Mouse (Mus musculus) MEL (cell line): ENCODE measurements around the gene F10.

Source experiments
- BHLHE40 ChIP-seq: IDR thresholded peaks from 2 replicates; pipeline ENCODE4 v1.6.1; 2012; ENCODE audit warnings: low read depth, mild to moderate bottlenecking, inconsistent platforms, low read length, improper control_type of control experiment, borderline replicate concordance
- CTCF ChIP-seq, 3 experiments: IDR thresholded peaks in 2 of 3; conservative IDR thresholded peaks in 1 of 3; 2 replicates each; pipeline ENCODE4 v1.5.1; 2011 to 2012; ENCODE audit warnings: low read length in 3 of 3, low read depth in 2 of 3, mild to moderate bottlenecking in 2 of 3, improper control_type of control experiment in 1 of 3, inconsistent platforms in 1 of 3, mixed read lengths in 1 of 3, moderate library complexity in 1 of 3; ENCODE audit not compliant: control insufficient read depth in 1 of 3, insufficient read depth in 1 of 3, poor library complexity in 1 of 3, severe bottlenecking in 1 of 3
- E2F4 ChIP-seq: IDR thresholded peaks from 2 replicates; pipeline ENCODE4 v1.6.1; 2011; ENCODE audit warnings: low read depth, low read length, improper control_type of control experiment, borderline replicate concordance
- EP300 ChIP-seq, 2 experiments: IDR thresholded peaks; 2 replicates each; pipeline ENCODE4 v1.6.1; 2011; ENCODE audit warnings: improper control_type of control experiment in 2 of 2, low read length in 2 of 2, low read depth in 1 of 2, mild to moderate bottlenecking in 1 of 2
- ETS1 ChIP-seq: IDR thresholded peaks from 2 replicates; pipeline ENCODE4 v1.6.1; 2012; ENCODE audit warnings: low read depth, mild to moderate bottlenecking, inconsistent platforms, low read length, improper control_type of control experiment, moderate library complexity
- GABPA ChIP-seq: IDR thresholded peaks from 2 replicates; pipeline ENCODE4 v1.6.1; 2012; ENCODE audit warnings: low read depth, mild to moderate bottlenecking, inconsistent platforms, low read length, improper control_type of control experiment, moderate library complexity
- MAZ ChIP-seq: IDR thresholded peaks from 2 replicates; pipeline ENCODE4 v1.6.1; 2012; ENCODE audit warnings: low read depth, mild to moderate bottlenecking, inconsistent platforms, low read length, improper control_type of control experiment
- MYB ChIP-seq: IDR thresholded peaks from 2 replicates; pipeline ENCODE4 v1.6.1; 2011; ENCODE audit warnings: mild to moderate bottlenecking, low read depth, low read length, improper control_type of control experiment
- POLR2A ChIP-seq, 2 experiments: IDR thresholded peaks; 2 replicates each; pipeline ENCODE4 v1.6.1; 2011 to 2012; ENCODE audit warnings: low read length in 2 of 2, mild to moderate bottlenecking in 2 of 2, control low read depth in 1 of 2, improper control_type of control experiment in 1 of 2, low read depth in 1 of 2, moderate library complexity in 1 of 2; ENCODE audit not compliant: control insufficient read depth in 1 of 2, insufficient read depth in 1 of 2, poor library complexity in 1 of 2
- POLR2AphosphoS2 ChIP-seq: IDR thresholded peaks from 2 replicates; pipeline ENCODE4 v1.6.1; 2011; ENCODE audit warnings: low read length, improper control_type of control experiment
- POLR2AphosphoS5 ChIP-seq: IDR thresholded peaks from 2 replicates; pipeline ENCODE4 v1.6.1; 2012; ENCODE audit warnings: low read depth, borderline replicate concordance, mild to moderate bottlenecking, inconsistent platforms, low read length, moderate library complexity, mixed read lengths
- RCOR1 ChIP-seq: IDR thresholded peaks from 2 replicates; pipeline ENCODE4 v1.6.1; 2012; ENCODE audit warnings: low read depth, mild to moderate bottlenecking, inconsistent platforms, low read length, improper control_type of control experiment
- SIN3A ChIP-seq: IDR thresholded peaks from 2 replicates; pipeline ENCODE4 v1.6.1; 2012; ENCODE audit warnings: low read length, improper control_type of control experiment, inconsistent platforms
- SMC3 ChIP-seq: IDR thresholded peaks from 2 replicates; pipeline ENCODE4 v1.6.1; 2011; ENCODE audit warnings: low read depth, low read length, improper control_type of control experiment

DNA sequence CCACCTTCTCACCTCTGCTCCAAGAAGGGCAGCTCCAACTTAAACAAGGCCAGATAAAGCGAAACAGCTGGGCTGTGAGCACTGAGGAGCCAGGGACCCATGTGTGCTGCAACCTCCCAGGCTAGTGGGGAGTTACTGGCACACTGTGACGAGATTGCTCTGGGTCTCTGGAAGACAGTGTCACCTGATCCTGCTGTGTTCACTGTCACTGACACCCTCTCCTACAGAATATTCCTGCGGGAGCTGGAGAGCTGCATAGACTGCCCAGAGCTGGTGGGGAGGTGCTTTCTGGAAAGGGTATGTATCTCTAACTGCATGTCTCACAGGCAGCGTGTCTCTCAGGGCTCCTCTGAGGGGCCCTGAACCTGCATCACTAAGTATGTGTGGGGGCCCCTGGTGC, 29.6 kb upstream of the F10 start:
- TF ChIP-seq POLR2A (IDR thresholded peaks at IDR 0.05; ENCODE audit: control insufficient read depth in 1 of 2, insufficient read depth in 1 of 2, low read depth in 1 of 2, low read length in 2 of 2, poor library complexity in 1 of 2) (no peak), SIN3A (no peak), ETS1 (no peak), CTCF (IDR thresholded peaks at IDR 0.05 in 2 of 3, conservative IDR thresholded peaks at IDR 0.05 in 1 of 3; ENCODE audit: control insufficient read depth in 1 of 3, insufficient read depth in 1 of 3, low read depth in 2 of 3, low read length in 3 of 3, poor library complexity in 1 of 3, severe bottlenecking in 1 of 3) (no peak), E2F4 (no peak), BHLHE40 (no peak), EP300 (IDR thresholded peaks at IDR 0.05; ENCODE audit: low read depth in 1 of 2, low read length in 2 of 2) (no peak), MYB (no peak), POLR2AphosphoS5 (no peak), SMC3 (no peak), GABPA (no peak), RCOR1 (no peak), POLR2AphosphoS2 (no peak), MAZ (no peak)
